Mouse (Mus musculus): ENCODE measurements around the gene Rabgef1.

The Rabgef1 gene

DNA sequence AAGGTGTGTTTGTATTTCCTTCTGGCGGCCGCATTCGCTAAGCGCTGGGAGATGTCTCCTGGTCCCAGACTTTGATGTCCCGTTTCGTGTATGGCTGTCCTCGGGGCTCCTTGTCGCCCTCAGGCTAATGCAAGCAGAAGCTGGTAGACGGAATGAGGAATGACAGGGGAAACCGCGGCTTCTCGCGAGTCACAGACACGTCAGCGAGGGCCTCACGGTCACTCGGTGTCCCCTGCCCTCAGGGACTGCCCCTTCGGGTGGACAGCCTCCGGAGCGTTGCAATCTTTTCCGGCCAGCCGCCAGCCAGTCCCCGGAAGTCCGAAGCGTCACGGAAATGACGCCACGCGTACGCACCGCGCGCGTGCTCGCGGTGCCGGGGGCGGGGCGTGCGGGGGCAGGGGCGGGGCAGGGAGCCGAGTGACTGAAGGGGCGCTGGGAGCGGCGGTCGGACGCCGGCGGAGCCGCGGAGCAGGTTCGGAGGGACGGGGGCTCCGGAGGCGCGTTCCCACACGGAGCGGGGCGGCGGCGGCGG, at the start of gene Rabgef1:
TSS of gene Rabgef1 (plus strand) at position 376 of the 532 bp plus-strand sequence.
- DNase-seq (ENCODE audit: low read depth, low spot score) = no peak

DNA sequence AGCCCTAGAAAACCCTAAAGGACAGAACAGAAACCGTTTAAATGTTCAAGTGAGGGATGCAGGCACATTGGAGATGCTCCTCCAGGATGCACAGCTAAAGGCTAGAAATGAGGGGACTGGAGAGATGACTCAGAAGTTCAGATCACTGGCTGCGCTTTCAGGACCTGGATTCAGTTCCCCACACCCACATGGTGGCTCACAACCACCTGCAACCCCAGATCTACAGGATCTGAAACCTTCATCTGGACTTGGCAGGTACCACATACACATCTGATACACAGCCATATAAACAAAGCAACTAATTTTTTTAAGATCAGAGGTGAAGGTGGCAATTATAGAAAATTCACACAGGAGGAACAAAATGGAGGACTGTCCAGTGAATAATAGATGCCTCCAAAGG, 49.2 kb upstream of the Rabgef1 start:
- DNase-seq (ENCODE audit: low read depth, low spot score) = no peak

DNA sequence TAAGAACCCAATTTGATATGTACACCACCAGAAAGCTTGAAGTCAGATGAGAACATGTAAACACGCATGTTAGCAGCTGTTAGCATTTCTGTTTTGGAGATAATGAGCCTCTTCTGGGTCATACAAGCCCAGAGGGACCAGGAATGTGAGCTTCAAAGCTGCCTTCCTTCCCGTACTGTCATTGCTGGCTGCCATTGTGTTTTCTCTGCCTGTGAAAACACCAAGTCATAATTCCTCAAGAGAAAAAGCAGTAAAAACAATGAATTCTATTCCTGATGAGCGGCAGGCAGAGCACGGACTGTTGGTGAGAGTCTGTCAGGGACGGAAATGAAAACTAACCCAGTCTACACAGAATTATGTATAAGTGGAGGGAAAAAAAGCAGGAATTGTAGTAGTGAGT, 47.3 kb upstream of the Rabgef1 start:
- DNase-seq (ENCODE audit: low read depth, low spot score) = no peak

DNA sequence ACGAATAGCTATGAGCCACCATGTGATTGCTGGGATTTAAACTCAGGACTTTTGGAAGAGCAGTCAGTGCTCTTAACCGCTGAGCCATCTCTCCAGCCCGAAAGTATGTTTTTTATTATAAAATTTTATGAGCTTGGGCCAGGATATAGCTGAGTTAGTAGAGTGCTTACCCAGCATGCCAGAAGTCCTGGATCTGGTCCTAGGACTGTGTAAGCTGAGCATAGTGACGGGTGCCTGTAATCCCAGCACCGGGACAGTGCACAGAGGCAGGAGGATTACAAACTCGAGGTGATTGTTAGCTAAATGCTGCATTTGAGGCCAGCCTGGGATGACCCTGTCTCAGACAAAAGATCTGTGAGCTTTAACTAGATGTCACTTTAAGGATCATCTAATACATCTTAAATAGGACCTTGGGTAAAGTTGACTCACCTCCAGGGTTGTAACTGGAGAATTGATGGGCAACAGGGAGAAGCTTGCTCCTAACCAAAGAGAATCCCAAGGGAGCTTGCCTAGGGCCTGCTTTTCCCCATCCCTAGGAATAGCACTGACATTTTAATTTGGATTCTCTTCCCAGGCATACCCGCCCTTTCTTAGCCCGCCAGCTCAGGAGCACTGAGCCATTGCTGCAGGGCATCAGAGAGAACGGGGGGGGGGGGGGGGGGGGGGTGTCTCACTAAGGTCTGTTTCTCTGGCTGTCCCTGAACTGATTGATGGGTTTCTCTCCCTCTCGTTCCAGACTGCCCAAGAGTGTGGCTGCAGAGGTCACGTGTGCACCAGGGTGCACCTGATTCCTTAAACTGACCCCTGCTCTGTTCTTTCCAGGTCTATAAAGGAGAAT, 42.7 kb upstream of the Rabgef1 start:
- DNase-seq (ENCODE audit: low read depth, low spot score) = no peak

DNA sequence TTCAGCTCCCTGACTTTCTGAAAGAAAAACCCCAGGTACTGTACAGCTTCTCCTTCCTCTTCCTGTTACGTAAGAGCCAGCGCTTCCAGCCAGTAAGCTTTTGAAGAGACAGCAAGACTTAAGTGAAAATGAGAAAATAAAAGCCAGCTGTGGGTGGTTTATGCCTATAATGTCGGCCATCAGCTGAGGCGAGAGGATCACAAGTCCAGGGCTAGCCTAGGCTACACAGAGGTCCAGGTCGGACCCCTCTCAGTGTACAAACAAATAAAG, 42.1 kb upstream of the Rabgef1 start:
- no peak for DNase-seq (ENCODE audit: low read depth, low spot score)

DNA sequence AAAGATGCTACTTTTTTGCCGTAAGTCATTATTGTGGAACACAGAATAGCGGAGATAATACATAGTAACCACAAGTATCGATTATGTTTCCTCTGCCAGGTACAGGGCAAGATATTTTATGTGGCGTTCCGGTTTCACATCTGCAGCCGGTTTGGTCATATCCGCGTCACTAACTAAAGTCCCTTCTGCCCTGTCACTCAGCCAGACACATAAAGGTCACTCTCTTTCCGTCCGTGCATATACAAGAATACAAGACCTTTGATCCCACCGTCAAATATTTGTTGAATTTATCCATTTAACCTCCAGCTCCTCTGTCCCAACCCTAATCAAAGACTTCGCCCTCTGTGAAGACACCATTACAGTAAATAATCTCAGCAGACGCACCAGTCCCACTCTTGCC, 35.0 kb upstream of the Rabgef1 start:
- no peak for DNase-seq (ENCODE audit: low read depth, low spot score)

DNA sequence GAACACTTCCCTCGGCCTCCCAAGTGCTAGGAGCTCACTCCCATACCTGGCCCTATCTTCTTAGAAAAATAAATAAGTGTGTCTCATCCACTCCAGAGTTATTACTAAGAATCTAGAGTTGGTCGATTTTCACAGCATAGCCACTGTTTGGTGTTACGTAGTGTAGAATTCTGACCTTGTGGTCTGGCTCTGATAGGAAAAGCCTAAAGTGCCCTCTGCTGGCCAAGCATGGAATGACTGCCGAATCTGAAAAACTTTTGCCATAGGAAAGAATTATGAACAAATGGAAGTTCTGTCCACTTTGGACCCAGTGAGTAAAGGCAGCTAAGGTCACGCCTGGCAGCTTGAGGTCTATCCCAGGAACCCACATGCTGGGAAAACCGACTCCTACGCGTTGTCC, 32.2 kb upstream of the Rabgef1 start:
- DNase-seq (ENCODE audit: low read depth, low spot score) = no peak

DNA sequence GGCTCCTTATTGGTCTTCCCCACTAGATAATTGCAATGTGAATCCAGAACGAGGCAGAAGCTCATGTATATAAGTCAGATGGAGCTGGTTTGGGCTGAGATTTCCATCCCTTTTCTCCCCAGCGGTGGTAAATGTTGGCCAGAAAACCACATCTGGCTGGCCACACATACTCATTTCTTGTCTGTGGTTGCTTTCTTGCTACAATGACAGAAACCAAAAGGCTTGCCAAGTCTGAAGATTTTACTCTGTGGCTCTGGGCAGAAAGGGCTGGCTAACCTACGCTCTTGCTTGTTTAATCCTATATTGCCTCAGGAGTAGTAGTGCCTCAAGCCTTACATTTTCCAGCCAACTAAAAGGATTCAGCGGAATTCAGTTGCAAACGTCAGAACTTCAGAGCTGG, 30.5 kb upstream of the Rabgef1 start:
- no peak for DNase-seq (ENCODE audit: low read depth, low spot score)

DNA sequence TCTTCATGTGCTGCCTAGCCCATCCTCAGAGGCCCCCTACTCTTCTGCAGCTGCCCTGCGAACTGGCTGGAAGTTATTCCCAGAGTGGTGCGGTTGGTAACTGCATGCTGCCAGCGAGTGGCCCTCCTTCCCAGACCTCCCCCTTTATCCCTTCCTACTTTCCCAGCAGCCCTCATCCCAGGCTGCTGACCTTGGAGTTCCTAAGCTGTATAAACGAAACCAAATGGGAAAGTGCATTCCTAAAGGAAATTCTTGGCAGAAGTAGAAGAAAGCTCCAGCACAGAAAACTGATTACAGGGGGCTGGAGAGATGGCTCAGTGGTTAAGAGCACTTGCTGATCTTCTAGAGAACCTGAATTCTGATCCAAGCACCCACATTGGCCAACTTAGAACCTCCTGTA, 29.6 kb upstream of the Rabgef1 start:
- DNase-seq (ENCODE audit: low read depth, low spot score) = no peak

DNA sequence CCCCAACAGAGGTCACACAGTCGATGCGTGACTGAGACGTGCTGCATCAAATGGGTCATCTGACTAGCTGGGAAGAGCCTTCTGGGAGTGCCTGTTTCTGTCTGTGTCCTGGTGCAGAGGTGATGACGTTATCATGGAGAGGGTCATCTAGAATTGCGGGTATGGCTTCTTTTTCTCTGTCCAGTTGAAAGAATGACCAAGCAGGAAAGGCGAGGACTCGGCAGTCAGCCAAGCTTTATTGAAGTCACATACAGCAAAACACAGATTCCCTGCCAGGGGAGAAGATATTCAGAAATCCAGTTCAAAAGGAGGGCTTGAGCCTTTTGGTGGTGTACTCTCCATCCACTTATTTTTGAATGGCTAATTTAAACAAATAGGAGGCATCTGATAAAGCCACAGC, 28.5 kb upstream of the Rabgef1 start:
- no peak for DNase-seq (ENCODE audit: low read depth, low spot score)

DNA sequence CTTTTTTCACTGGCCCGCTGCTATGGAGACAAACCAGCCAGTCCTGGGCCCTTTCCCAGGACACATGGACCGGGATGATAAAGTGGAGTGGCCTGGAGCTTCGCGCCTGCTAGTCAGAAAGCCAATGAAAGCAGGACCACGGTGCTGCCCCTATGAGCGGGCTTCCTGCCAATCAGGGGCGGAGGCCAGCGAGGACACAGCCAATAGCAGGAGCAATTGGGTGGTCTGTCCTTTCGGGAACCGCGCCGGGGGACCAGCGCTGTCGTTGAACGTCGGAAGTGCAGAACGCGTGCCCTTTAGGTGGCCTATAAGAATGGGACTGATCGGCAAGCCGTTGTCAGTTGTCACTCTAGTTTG, 27.6 kb upstream of the Rabgef1 start:
- DNase-seq (ENCODE audit: low read depth, low spot score) = no peak

DNA sequence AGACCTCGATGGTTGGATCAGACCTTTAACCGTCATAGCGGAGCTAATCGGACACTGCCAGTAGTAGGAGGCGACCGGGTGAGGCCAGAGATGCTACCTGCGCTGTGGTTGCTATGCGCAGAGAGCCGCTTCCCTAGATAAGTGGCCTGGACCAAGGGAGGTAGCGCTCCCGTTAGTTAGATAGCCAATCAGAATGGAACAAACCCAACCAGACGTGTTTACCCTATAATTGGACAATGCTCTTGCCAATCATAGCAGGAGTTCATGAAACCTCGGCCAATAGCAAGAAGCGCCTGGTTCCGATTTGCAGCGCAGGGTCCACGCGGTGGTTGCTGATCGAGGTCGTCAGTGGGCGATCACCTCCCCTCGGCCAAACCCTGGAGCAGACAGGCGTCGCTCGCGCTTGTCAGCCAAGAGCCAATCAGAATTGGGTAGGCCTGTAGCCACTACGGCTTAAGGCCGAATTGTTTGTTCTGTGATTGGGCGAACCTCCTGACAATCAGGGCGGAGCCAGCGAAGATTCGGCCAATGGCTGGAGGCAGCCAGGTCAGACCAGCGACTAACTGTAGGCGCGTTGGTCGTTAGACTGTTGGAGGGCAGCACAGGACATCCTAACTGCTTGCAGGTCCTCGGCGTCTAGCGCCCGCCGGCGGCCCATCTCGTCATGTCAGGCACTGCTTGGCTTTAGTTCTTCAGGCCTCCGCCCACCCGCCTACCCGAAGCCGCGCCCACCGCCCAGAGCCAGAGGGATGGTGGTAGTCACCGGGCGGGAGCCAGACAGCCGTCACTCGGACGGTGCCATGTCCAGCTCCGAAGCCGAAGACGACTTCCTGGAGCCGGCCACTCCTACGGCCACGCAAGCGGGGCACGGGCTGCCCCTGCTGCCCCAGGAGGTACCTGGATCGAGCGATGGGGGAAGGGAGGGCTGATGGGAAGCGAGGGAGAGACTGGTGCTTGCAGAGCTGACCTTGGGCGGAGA, 27.0 kb upstream of the Rabgef1 start, which contains the start of gene Kctd7:
TSS of gene Kctd7 (plus strand) at position 528 of the 979 bp plus-strand sequence.
- DNase-seq (ENCODE audit: low read depth, low spot score) = peak; percentile 87

DNA sequence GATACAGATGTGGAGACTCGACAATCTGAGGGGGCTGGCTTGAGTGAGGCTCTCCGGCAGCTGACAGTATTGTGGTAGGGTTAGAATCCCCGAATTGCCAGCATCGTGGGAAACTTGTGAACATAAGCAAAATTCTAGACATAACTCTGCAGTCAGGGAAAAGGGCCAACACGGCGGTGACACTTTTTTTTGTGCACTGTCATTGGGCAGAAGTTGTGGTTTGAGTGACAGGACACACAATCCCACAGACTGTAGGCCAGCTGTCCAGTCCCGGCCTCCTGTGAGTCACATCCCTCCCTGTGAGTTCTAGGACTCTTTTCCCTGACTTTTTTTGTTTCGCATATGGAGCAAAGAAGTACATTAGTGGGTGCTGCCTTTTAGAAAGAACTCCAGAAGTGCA, 25.6 kb upstream of the Rabgef1 start:
- no peak for DNase-seq (ENCODE audit: low read depth, low spot score)

DNA sequence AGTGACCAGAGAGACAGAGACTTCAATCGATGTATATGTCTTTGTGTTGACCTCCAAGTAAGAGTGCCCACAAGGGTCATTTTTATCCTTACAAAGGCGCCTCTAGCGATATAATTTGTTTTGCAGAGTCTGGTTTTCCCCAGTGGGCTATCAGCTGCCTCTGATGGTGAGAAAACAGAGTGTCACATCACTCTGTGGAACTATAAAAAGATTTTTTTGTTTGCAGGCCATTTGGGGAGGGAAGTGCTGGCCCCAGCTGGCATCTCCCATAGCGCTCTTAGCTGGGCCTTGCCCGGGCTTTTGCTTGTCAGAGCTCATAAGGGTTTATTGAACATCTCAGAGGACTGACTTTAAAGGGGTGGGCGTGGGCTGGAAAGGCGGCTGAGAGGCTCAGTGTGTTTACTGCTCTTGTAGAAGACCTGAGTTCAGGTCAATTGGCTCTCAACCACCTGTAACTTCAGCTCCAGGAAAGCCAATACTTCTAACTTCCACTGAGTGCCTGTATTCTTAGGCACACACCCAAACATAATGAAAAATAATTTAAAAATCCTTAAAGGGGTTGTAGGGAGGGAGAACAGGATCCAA, 21.8 kb upstream of the Rabgef1 start:
- no peak for DNase-seq (ENCODE audit: low read depth, low spot score)

DNA sequence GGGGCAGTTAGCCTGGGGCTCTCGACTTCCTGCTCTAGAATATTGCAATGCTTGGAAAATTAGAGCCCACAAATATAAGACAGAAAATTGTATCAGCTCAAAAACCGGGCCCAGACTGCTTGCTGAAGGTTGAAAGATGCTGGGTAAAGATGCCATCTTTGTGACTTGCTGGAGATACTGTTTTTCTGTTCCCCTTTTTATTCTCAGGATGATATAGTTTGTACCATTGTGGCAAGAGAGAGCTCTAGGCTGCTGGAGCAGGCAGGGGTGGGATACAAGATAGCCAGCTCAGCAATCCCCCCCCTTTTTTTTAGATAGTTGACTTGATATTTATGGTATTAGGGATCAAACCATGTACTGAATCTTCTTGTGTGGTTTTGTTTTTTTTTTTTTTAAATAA, 17.3 kb upstream of the Rabgef1 start:
- DNase-seq (ENCODE audit: low read depth, low spot score) = no peak

DNA sequence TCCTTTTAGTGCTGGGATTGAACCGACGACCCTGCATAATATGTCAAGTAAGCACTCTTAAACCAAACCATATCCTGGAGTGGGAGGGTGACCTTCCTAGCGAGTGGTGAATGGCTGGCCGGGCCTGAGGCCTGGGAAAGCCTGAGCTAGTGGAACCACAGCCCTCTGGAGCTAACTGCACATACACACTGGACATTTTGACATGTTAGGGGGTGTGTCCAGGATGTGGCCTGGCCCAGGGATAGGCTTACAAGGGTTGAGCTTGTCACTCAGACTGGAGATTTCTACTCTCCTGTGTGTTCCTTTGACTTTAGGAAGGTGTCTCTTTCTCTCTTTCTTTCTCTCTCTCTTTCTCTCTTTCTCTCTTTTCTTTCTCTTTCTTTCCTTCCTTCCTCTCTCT, 13.1 kb upstream of the Rabgef1 start:
- no peak for DNase-seq (ENCODE audit: low read depth, low spot score)

DNA sequence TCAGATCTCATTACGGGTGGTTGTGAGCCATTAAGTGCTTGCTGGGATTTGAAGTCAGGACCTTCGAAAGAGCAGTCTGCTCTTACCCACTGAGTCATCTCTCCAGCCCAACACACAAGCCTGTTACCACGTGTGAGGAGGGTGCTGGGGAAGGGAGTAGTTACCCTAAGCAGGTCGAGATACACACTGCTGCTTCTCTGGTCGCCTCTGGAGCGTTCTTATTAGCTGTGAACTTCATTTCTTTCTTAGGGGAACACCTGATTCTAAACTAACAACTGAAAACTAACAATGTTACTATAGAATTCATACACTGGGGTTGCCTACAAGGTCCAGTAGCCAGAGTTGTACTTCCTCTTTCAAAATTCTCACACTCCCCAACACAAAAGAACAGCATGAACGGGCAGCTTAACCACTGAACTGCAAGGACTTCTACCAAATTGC, 11.8 kb upstream of the Rabgef1 start:
- DNase-seq (ENCODE audit: low read depth, low spot score) = no peak

DNA sequence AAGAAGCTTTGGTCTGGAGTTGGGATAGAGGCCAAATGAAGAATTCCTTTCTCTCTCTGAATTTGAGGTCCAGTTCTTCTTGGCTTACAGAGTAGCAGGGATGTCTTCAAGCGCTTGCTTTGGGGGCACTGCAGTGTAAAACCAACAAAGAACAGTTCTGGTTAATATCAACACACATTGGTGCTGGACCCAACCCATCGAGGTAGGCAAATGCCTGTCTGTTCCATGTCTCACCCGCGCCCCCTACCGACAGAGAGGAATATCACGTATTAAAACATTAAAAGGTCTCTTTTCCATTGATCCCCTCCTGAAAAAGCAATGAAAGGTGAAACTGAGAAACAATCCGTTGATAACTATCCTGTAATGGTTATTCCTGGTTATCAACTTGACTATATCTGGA, 7.9 kb upstream of the Rabgef1 start:
- no peak for DNase-seq (ENCODE audit: low read depth, low spot score)

DNA sequence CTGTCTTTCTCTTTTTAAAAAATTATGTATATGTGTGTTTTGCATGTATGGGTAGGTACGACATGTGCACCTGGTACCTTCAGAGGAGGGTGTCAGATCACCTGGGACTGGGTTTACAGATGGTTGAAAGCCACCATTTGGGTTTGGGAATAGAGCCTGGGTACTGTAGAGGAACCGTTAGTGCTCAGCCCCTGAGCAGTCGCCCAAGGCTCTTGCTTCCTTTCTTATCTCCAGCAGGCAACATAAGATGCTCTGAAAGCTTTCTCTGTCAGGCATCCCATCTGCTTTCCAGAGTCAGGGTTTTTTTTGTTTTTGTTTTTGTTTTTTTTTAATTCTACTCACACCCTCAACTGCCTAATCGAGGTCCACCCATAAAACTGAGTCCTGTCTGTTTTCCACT, 6.4 kb upstream of the Rabgef1 start:
- no peak for DNase-seq (ENCODE audit: low read depth, low spot score)

DNA sequence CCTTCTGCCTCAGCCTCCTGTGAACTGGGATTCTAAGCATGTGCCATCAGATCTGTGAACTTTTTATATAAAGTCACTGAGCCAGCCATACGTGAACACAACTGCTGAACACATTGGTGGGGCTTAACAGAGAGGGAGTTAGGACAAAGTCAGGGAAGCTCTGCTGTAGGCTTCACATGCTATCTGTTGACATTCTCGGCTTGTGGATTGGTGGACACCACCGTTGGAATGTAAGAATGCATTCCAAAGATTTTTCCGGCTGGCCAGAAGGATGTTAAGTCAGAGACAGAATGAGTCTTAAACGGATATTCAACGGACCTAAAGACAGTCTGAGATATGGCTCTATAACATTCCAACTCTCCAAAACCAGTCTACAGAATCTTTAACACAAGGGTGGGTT, 2.5 kb upstream of the Rabgef1 start:
- no peak for DNase-seq (ENCODE audit: low read depth, low spot score)

DNA sequence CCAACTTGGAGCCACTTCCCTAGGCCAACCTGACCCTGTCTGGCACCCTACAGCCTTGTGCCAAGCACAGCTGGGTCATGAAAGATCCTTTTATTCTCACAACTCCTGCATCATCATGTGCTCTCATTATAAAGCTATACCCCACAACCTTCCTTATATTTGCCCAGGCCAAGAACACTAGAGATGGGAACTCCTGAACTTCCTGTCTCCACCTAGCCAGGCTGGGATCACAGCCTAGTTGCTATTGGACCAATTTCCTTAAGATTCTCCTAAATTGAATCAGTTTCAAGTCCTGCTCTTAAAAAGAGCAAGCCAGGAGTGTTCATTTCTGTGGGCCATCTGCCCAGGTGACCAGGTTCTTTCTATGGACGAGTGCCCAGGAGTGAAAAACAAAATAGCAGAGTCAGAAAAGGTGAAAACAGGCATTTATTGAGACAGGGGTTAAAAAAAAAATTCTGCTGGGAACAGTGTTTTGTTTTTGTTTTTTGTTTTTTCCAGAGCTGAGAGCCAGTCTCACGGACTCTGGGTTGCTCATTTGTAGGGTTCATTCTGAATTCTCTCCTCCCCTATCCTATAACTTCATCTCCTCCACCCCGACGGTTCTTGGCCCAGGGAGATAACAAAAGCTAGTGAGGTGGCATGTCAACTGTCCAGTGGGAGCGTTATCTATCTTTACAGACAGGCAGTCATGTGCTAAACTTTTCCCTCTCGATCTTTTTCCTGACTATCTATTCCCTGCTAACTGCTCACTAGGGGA, 754 bp upstream of the Rabgef1 start:
- DNase-seq (ENCODE audit: low read depth, low spot score) = no peak
